9 mouse cellular contexts compared by ENCODE assay signal in genomic region chr8:70820101-70820935, GRCm38 (mm10). TPM values are rescaled to one million over a fixed set of nuclear protein-coding genes. Genes with fewer than 3 reads are reported as not detected.
DNase-seq lines count a peak whose midpoint lies in the region; ATAC-seq and TF ChIP-seq lines count a peak whose summit lies in the region.
"Had no signal": no experiment of that assay in that cellular context is flagged by ENCODE, and none has a peak within 500 bp of the region (broad histone marks: within the 10 kb centered on the region; RNA-seq: fewer than 3 reads in every experiment).

No protein-coding gene starts in this region.

- peaks cover 16% of the 10 kb centered on the region; the same call in 1 of the 2 replicates for H3K9me3 ChIP-seq in forebrain, embryonic 16.5 days (ENCODE audit: control insufficient read depth, low read length)
- H3K9me3 ChIP-seq in hindbrain, embryonic 12.5 days (replicated peaks) = peaks cover 9% of the 10 kb centered on the region; the same call in 1 of the 2 replicates
- H3K9me3 ChIP-seq in limb, embryonic 13.5 days = peaks cover 12% of the 10 kb centered on the region
- 0 out of 2 replicates have a peak, but pooled peaks cover 2% of the 10 kb centered on the region for H3K9me3 ChIP-seq in midbrain, postnatal 0 days (ENCODE audit: low read length)
- H3K9me3 ChIP-seq: G1E had no signal

- no peak for TF ChIP-seq CTCF in midbrain, postnatal 0 days (IDR thresholded peaks at IDR 0.05)

- no peak overlapping the region for H3K9ac ChIP-seq in forebrain, embryonic 16.5 days (replicated peaks; ENCODE audit: low read depth, low read length)
- H3K9ac ChIP-seq in hindbrain, embryonic 12.5 days = no peak overlapping the region
- no peak overlapping the region for H3K9ac ChIP-seq in limb, embryonic 13.5 days
- H3K9ac ChIP-seq in midbrain, postnatal 0 days (replicated peaks; ENCODE audit: low read length, poor library complexity, severe bottlenecking) = no peak overlapping the region

- H3K27ac ChIP-seq in forebrain, embryonic 16.5 days (ENCODE audit: low read length) = no peak overlapping the region
- no peak overlapping the region for H3K27ac ChIP-seq in hindbrain, embryonic 12.5 days
- no peak overlapping the region for H3K27ac ChIP-seq in limb, embryonic 13.5 days
- H3K27ac ChIP-seq in midbrain, postnatal 0 days (ENCODE audit: low read depth, low read length) = no peak overlapping the region

- H3K36me3 ChIP-seq in forebrain, embryonic 16.5 days (ENCODE audit: control insufficient read depth, insufficient read depth) = no peaks in the 10 kb centered on the region
- H3K36me3 ChIP-seq in hindbrain, embryonic 12.5 days = no peaks in the 10 kb centered on the region
- H3K36me3 ChIP-seq in limb, embryonic 13.5 days = no peaks in the 10 kb centered on the region
- H3K36me3 ChIP-seq in midbrain, postnatal 0 days (ENCODE audit: insufficient read depth, low read length) = no peaks in the 10 kb centered on the region

- peaks cover 2% of the 10 kb centered on the region; the same call in 1 of the 2 replicates for H3K4me1 ChIP-seq in forebrain, embryonic 16.5 days (replicated peaks; ENCODE audit: control insufficient read depth, insufficient read depth, low read length)
- H3K4me1 ChIP-seq in hindbrain, embryonic 12.5 days = peaks cover 9% of the 10 kb centered on the region; the same call in 1 of the 2 replicates
- H3K4me1 ChIP-seq in limb, embryonic 13.5 days = peaks cover 11% of the 10 kb centered on the region
- no peaks in the 10 kb centered on the region for H3K4me1 ChIP-seq in midbrain, postnatal 0 days (ENCODE audit: insufficient read depth, low read length)

- peaks cover 19% of the 10 kb centered on the region for H3K27me3 ChIP-seq in forebrain, embryonic 16.5 days (replicated peaks; ENCODE audit: control insufficient read depth, insufficient read depth, low read length)
- peaks cover 51% of the 10 kb centered on the region for H3K27me3 ChIP-seq in hindbrain, embryonic 12.5 days
- H3K27me3 ChIP-seq in limb, embryonic 13.5 days = peaks cover 48% of the 10 kb centered on the region
- peaks cover 22% of the 10 kb centered on the region for H3K27me3 ChIP-seq in midbrain, postnatal 0 days (ENCODE audit: insufficient read depth, low read length)

- 3% methylated on average over 31 of the region's 31 CpGs for WGBS in forebrain, embryonic 16.5 days
- WGBS in hindbrain, embryonic 12.5 days = 4% methylated on average over 31 of the region's 31 CpGs
- 4% methylated on average over 31 of the region's 31 CpGs for WGBS in limb, embryonic 13.5 days
- WGBS in midbrain, postnatal 0 days = 2% methylated on average over 31 of the region's 31 CpGs

- DNase-seq in ovary, adult 18-20 months (ENCODE audit: low spot score) = peak; percentile 59
- no peak for DNase-seq in ovary, postnatal 14 days (ENCODE audit: low spot score)
- DNase-seq in midbrain, postnatal 0 days (ENCODE audit: low spot score) = no peak
- no peak for DNase-seq in right cerebral cortex, postnatal 25 days

- H3K4me2 ChIP-seq in forebrain, embryonic 16.5 days (ENCODE audit: low read length) = no peak overlapping the region
- 0 out of 2 replicates have a peak overlapping the region, but pooled peaks have one; percentile 17 for H3K4me2 ChIP-seq in hindbrain, embryonic 12.5 days (replicated peaks)
- H3K4me2 ChIP-seq in limb, embryonic 13.5 days (replicated peaks) = peak overlapping the region; percentile 32
- H3K4me2 ChIP-seq in midbrain, postnatal 0 days (ENCODE audit: low read depth, low read length, poor library complexity, severe bottlenecking) = no peak overlapping the region

- H3K4me3 ChIP-seq in forebrain, embryonic 16.5 days (replicated peaks; ENCODE audit: low read length) = no peak overlapping the region
- no peak overlapping the region for H3K4me3 ChIP-seq in hindbrain, embryonic 12.5 days
- no peak overlapping the region for H3K4me3 ChIP-seq in limb, embryonic 13.5 days
- no peak overlapping the region for H3K4me3 ChIP-seq in midbrain, postnatal 0 days (ENCODE audit: low read depth, low read length)

- ATAC-seq in forebrain, embryonic 16.5 days = peak; percentile 71
- peak; percentile 65 for ATAC-seq in hindbrain, embryonic 12.5 days (ENCODE audit: low FRiP score)
- peak; percentile 62; the same call in 1 of the 2 replicates for ATAC-seq in limb, embryonic 13.5 days (ENCODE audit: low FRiP score, low read depth)
- ATAC-seq in midbrain, postnatal 0 days (ENCODE audit: low FRiP score) = peak; percentile 38; the same call in 1 of the 2 replicates
- ATAC-seq in megakaryocyte-erythroid progenitor cell, adult 5-6 weeks (replicated peaks; ENCODE audit: low FRiP score, low TSS enrichment, poor library complexity, severe bottlenecking) = no peak

RNA-seq across cellular contexts. Expression of gene Il12rb1, which starts 12.1 kb away (rescaled TPM):
- polyA plus RNA-seq in forebrain, embryonic 16.5 days (2015; fragmentation: Nextera tagmentation; extraction: Ambion mirVana) = 0.08 and 0.09 TPM in 2 replicates
- not detected in 2 replicates for polyA plus RNA-seq in hindbrain, embryonic 12.5 days (2016; fragmentation: Nextera tagmentation; extraction: Ambion mirVana)
- 0.06 TPM in 1 of 2 replicates, not detected in the other for polyA plus RNA-seq in limb, embryonic 13.5 days (2015; fragmentation: Nextera tagmentation; extraction: Ambion mirVana)
- total RNA-seq in midbrain, postnatal 0 days (2014; rRNA removed) = not detected in 2 replicates
- polyA plus RNA-seq in midbrain, postnatal 0 days (2015; fragmentation: Nextera tagmentation; extraction: Ambion mirVana) = not detected in 2 replicates
- 0.31 and 0.79 TPM in 2 replicates for total RNA-seq in megakaryocyte-erythroid progenitor cell, adult 5-6 weeks (2014; fragmentation: Nextera tagmentation)
- 1.6 and 2.0 TPM in 2 replicates for total RNA-seq in megakaryocyte-erythroid progenitor cell, adult 5-6 weeks (2017)

RNA-seq across cellular contexts. Expression of gene Mast3, which starts 15.5 kb away (rescaled TPM):
- 22.5 and 30.8 TPM in 2 replicates for polyA plus RNA-seq in forebrain, embryonic 16.5 days (2015; fragmentation: Nextera tagmentation; extraction: Ambion mirVana)
- 16.0 and 17.7 TPM in 2 replicates for polyA plus RNA-seq in hindbrain, embryonic 12.5 days (2016; fragmentation: Nextera tagmentation; extraction: Ambion mirVana)
- polyA plus RNA-seq in limb, embryonic 13.5 days (2015; fragmentation: Nextera tagmentation; extraction: Ambion mirVana) = 13.1 and 14.0 TPM in 2 replicates
- 33.2 and 34.1 TPM in 2 replicates for total RNA-seq in midbrain, postnatal 0 days (2014; rRNA removed)
- 20.2 and 24.0 TPM in 2 replicates for polyA plus RNA-seq in midbrain, postnatal 0 days (2015; fragmentation: Nextera tagmentation; extraction: Ambion mirVana)
- 44.0 and 54.3 TPM in 2 replicates for total RNA-seq in megakaryocyte-erythroid progenitor cell, adult 5-6 weeks (2014; fragmentation: Nextera tagmentation)
- total RNA-seq in megakaryocyte-erythroid progenitor cell, adult 5-6 weeks (2017) = 6.2 and 7.3 TPM in 2 replicates

RNA-seq across cellular contexts. Expression of gene Arrdc2, which starts 19.2 kb away (rescaled TPM):
- 7.4 and 8.3 TPM in 2 replicates for polyA plus RNA-seq in forebrain, embryonic 16.5 days (2015; fragmentation: Nextera tagmentation; extraction: Ambion mirVana)
- polyA plus RNA-seq in hindbrain, embryonic 12.5 days (2016; fragmentation: Nextera tagmentation; extraction: Ambion mirVana) = 9.8 and 11.1 TPM in 2 replicates
- polyA plus RNA-seq in limb, embryonic 13.5 days (2015; fragmentation: Nextera tagmentation; extraction: Ambion mirVana) = 6.1 and 6.2 TPM in 2 replicates
- total RNA-seq in midbrain, postnatal 0 days (2014; rRNA removed) = 13.6 TPM in 2 replicates
- polyA plus RNA-seq in midbrain, postnatal 0 days (2015; fragmentation: Nextera tagmentation; extraction: Ambion mirVana) = 6.0 and 6.6 TPM in 2 replicates
- 27.6 and 29.1 TPM in 2 replicates for total RNA-seq in megakaryocyte-erythroid progenitor cell, adult 5-6 weeks (2014; fragmentation: Nextera tagmentation)
- total RNA-seq in megakaryocyte-erythroid progenitor cell, adult 5-6 weeks (2017) = 8.0 and 11.8 TPM in 2 replicates

RNA-seq across cellular contexts. Expression of gene Kcnn1, which starts 42.7 kb away (rescaled TPM):
- 11.2 and 13.4 TPM in 2 replicates for polyA plus RNA-seq in forebrain, embryonic 16.5 days (2015; fragmentation: Nextera tagmentation; extraction: Ambion mirVana)
- 22.1 and 23.8 TPM in 2 replicates for polyA plus RNA-seq in hindbrain, embryonic 12.5 days (2016; fragmentation: Nextera tagmentation; extraction: Ambion mirVana)
- polyA plus RNA-seq in limb, embryonic 13.5 days (2015; fragmentation: Nextera tagmentation; extraction: Ambion mirVana) = 2.9 and 4.3 TPM in 2 replicates
- 32.5 and 32.8 TPM in 2 replicates for total RNA-seq in midbrain, postnatal 0 days (2014; rRNA removed)
- polyA plus RNA-seq in midbrain, postnatal 0 days (2015; fragmentation: Nextera tagmentation; extraction: Ambion mirVana) = 10.0 and 10.3 TPM in 2 replicates
- 0.32 TPM in 1 of 2 replicates, not detected in the other for total RNA-seq in megakaryocyte-erythroid progenitor cell, adult 5-6 weeks (2014; fragmentation: Nextera tagmentation)
- 2.9 TPM in 1 of 2 replicates, not detected in the other for total RNA-seq in megakaryocyte-erythroid progenitor cell, adult 5-6 weeks (2017)

RNA-seq across cellular contexts. Expression of gene Pik3r2, which starts 43.8 kb away (rescaled TPM):
- polyA plus RNA-seq in forebrain, embryonic 16.5 days (2015; fragmentation: Nextera tagmentation; extraction: Ambion mirVana) = 145 and 149 TPM in 2 replicates
- polyA plus RNA-seq in hindbrain, embryonic 12.5 days (2016; fragmentation: Nextera tagmentation; extraction: Ambion mirVana) = 84.5 and 85.5 TPM in 2 replicates
- 78.1 and 81.3 TPM in 2 replicates for polyA plus RNA-seq in limb, embryonic 13.5 days (2015; fragmentation: Nextera tagmentation; extraction: Ambion mirVana)
- 141 and 159 TPM in 2 replicates for total RNA-seq in midbrain, postnatal 0 days (2014; rRNA removed)
- 102 and 113 TPM in 2 replicates for polyA plus RNA-seq in midbrain, postnatal 0 days (2015; fragmentation: Nextera tagmentation; extraction: Ambion mirVana)
- total RNA-seq in megakaryocyte-erythroid progenitor cell, adult 5-6 weeks (2014; fragmentation: Nextera tagmentation) = 30.7 and 51.4 TPM in 2 replicates
- 29.2 and 33.9 TPM in 2 replicates for total RNA-seq in megakaryocyte-erythroid progenitor cell, adult 5-6 weeks (2017)

Comparison
In these comparisons a context has a peak if more than half of its experiments do, and no peak if none do; other contexts are left out.
1. H3K4me2 ChIP-seq: peak in hindbrain, embryonic 12.5 days (single experiment) and limb, embryonic 13.5 days (single experiment); none in forebrain, embryonic 16.5 days (single experiment) and midbrain, postnatal 0 days (single experiment).